Mouse (Mus musculus): ENCODE results near the gene Cdc42bpg. TPM values are rescaled to one million over a fixed set of nuclear protein-coding genes. Genes with fewer than 3 reads are reported as not detected.

Cdc42bpg gene
- total and polyA plus RNA-seq, 3 experiments = 0.79 to 4.2 (median 2.3) TPM

DNA sequence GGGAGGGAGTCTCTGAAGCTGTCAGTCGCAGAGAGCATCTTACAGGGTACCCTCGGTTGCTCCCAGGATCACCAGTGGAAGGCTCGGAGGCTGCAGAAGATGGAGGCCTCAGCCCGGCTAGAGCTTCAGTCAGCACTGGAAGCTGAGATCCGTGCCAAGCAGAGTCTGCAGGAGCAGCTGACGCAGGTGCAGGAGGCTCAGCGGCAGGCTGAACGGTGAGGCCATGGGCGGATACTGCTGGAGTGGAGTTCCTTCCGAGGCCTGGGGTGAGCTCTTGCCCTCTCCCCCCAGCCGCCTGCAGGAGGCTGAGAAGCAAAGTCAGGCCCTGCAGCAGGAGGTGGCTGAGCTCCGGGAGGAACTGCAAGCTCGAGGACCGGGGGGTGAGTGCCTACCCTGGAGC is 9.3 kb downstream of the Cdc42bpg start:
- Histone ChIP-seq H3K27me3 (replicated peaks) (no peaks in the 10 kb centered on the region), H3K9me3 (replicated peaks; ENCODE audit: low read length) (no peaks in the 10 kb centered on the region), H3K4me1 (ENCODE audit: control insufficient read depth in 1 of 2, insufficient read depth in 2 of 2) (peaks cover 4 to 14% of the 10 kb centered on the region in 2 experiments; a peak in 3 of 4 replicates), H3K36me3 (replicated peaks in 1 of 2; ENCODE audit: control insufficient read depth in 1 of 2, insufficient read depth in 1 of 2, low read length in 1 of 2) (peaks cover 5 to 62% of the 10 kb centered on the region in 2 experiments), H3K79me2 (replicated peaks; ENCODE audit: control insufficient read depth, extremely low read depth, insufficient read depth, poor library complexity, severe bottlenecking) (no peaks in the 10 kb centered on the region), H3K9ac (ENCODE audit: insufficient read depth, low read depth) (no peak overlapping the region), H3K27ac (ENCODE audit: insufficient read depth, low read depth) (no peak overlapping the region), H3K4me2 (ENCODE audit: insufficient read depth, low read depth, poor library complexity, severe bottlenecking) (no peak overlapping the region), H3K4me3 (replicated peaks in 1 of 3; ENCODE audit: low read depth in 2 of 3, low read length in 2 of 3, poor library complexity in 1 of 3) (no peak overlapping the region)
- in situ Hi-C loops (cut with MboI; ENCODE audit: low pct_ligation_motif_present, low pct_unique_long_range_greater_than_20kb, low sequenced_read_pairs) = loop anchor here (25.0 kb wide), 1 partner anchor 153 kb away; no protein-coding TSS in a partner anchor
- TF ChIP-seq ZNF384 (IDR thresholded peaks at IDR 0.05; ENCODE audit: low read depth, low read length) = no peak
- no peak for TF ChIP-seq BHLHE40 (IDR thresholded peaks at IDR 0.05; ENCODE audit: low read depth, low read length)
- no peak for TF ChIP-seq PAX5 (IDR thresholded peaks at IDR 0.05; ENCODE audit: low read length)
- no peak for TF ChIP-seq MAFK (IDR thresholded peaks at IDR 0.05; ENCODE audit: insufficient replicate concordance, low read length)
- TF ChIP-seq USF2 (conservative IDR thresholded peaks at IDR 0.05; ENCODE audit: low read depth, low read length) = no peak
- no peak for TF ChIP-seq USF1 (IDR thresholded peaks at IDR 0.05; ENCODE audit: low read depth, low read length)
- TF ChIP-seq ZC3H11A (IDR thresholded peaks at IDR 0.05; ENCODE audit: low read depth, low read length) = no peak
- no peak for TF ChIP-seq EP300 (IDR thresholded peaks at IDR 0.05; ENCODE audit: low read length)
- no peak for TF ChIP-seq SIN3A (IDR thresholded peaks at IDR 0.05; ENCODE audit: low read length)
- dilution Hi-C loops (cut with MboI; ENCODE audit: extremely low pct_ligation_motif_present, extremely low pct_unique_long_range_greater_than_20kb, low sequenced_read_pairs) = no loop called here
- DNase-seq (ENCODE audit: extremely low read depth) = no peak

DNA sequence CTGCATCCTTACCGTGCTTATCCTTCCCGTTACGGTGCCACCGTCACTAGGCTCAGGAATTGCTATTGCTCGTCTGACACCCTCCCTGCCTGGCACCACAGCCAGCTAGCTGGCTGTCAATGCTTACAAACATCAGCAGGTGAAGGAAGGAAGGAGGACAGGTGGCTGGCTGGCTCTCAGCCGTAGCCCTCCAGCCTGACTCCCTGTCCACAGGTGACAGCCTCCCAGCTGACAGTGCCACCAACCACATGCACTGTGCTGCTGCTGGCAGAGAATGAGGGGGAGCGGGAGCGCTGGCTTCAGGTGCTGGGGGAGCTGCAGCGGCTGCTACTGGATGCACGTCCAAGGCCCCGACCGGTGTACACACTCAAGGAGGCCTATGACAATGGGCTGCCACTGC is 11.9 kb downstream of the Cdc42bpg start:
- Histone ChIP-seq H3K4me2 (ENCODE audit: insufficient read depth, low read depth, poor library complexity, severe bottlenecking) (no peak overlapping the region), H3K27me3 (replicated peaks) (no peaks in the 10 kb centered on the region), H3K27ac (ENCODE audit: insufficient read depth, low read depth) (no peak overlapping the region), H3K9ac (ENCODE audit: insufficient read depth, low read depth) (no peak overlapping the region), H3K79me2 (replicated peaks; ENCODE audit: control insufficient read depth, extremely low read depth, insufficient read depth, poor library complexity, severe bottlenecking) (no peaks in the 10 kb centered on the region), H3K9me3 (replicated peaks; ENCODE audit: low read length) (no peaks in the 10 kb centered on the region), H3K4me1 (ENCODE audit: control insufficient read depth in 1 of 2, insufficient read depth in 2 of 2) (peaks cover 6 to 13% of the 10 kb centered on the region in 2 experiments; a peak in 3 of 4 replicates), H3K36me3 (replicated peaks in 1 of 2; ENCODE audit: control insufficient read depth in 1 of 2, insufficient read depth in 1 of 2, low read length in 1 of 2) (peaks cover 5 to 59% of the 10 kb centered on the region in 2 experiments), H3K4me3 (replicated peaks in 1 of 3; ENCODE audit: low read depth in 2 of 3, low read length in 2 of 3, poor library complexity in 1 of 3) (no peak overlapping the region)
- dilution Hi-C loops (cut with MboI; ENCODE audit: extremely low pct_ligation_motif_present, extremely low pct_unique_long_range_greater_than_20kb, low sequenced_read_pairs) (no loop called here), in situ Hi-C loops (cut with MboI; ENCODE audit: low pct_ligation_motif_present, low pct_unique_long_range_greater_than_20kb, low sequenced_read_pairs) (loop anchor here (25.0 kb wide), 1 partner anchor 156 kb away; no protein-coding TSS in a partner anchor)
- no peak for DNase-seq (ENCODE audit: extremely low read depth)
- TF ChIP-seq CTCF (conservative IDR thresholded peaks at IDR 0.05 in 1 of 2, IDR thresholded peaks at IDR 0.05 in 1 of 2; ENCODE audit: low read depth in 2 of 2, low read length in 2 of 2) = no peak
- no peak for TF ChIP-seq ELF1 (IDR thresholded peaks at IDR 0.05; ENCODE audit: low read depth, low read length)
- TF ChIP-seq MAFK (IDR thresholded peaks at IDR 0.05; ENCODE audit: insufficient replicate concordance, low read length) = no peak
- TF ChIP-seq NELFE (IDR thresholded peaks at IDR 0.05; ENCODE audit: low read depth, low read length) = no peak
- no peak for TF ChIP-seq MAZ (IDR thresholded peaks at IDR 0.05; ENCODE audit: low read depth, low read length)
- no peak for TF ChIP-seq SMC3 (IDR thresholded peaks at IDR 0.05; ENCODE audit: low read depth, low read length)
- TF ChIP-seq MAX (IDR thresholded peaks at IDR 0.05; ENCODE audit: low read length) = no peak
- no peak for TF ChIP-seq USF1 (IDR thresholded peaks at IDR 0.05; ENCODE audit: low read depth, low read length)
- no peak for TF ChIP-seq UBTF (IDR thresholded peaks at IDR 0.05; ENCODE audit: low read depth, low read length)
- TF ChIP-seq ZNF384 (IDR thresholded peaks at IDR 0.05; ENCODE audit: low read depth, low read length) = no peak
- TF ChIP-seq HCFC1 (IDR thresholded peaks at IDR 0.05; ENCODE audit: low read depth, low read length) = no peak
- TF ChIP-seq SIN3A (IDR thresholded peaks at IDR 0.05; ENCODE audit: low read length) = no peak
